Mouse (Mus musculus): ENCODE data around the gene Phf20. TPM values are rescaled to one million over a fixed set of nuclear protein-coding genes. Genes with fewer than 3 reads are reported as not detected.
"Not testable (repeated sequence)": the region's sequence is repeated elsewhere in the genome, so short reads cannot be mapped to it uniquely, and the experiment has no call there.

Phf20 gene
- 10 to 100 TPM; 39.1 to 41.4 TPM for total RNA-seq (2021)
- long read RNA-seq, experiment 1, full-length matches to known transcripts: 4 of 9 reads
- long read RNA-seq, experiment 1, partial matches to known transcripts: 2 of 9 reads
- long read RNA-seq, experiment 1, other reads (novel, unspliced or antisense): 3 of 9 reads
- long read RNA-seq, experiment 2, full-length matches to known transcripts: 7 of 19 reads
- long read RNA-seq, experiment 2, partial matches to known transcripts: 8 of 19 reads
- long read RNA-seq, experiment 2, other reads (novel, unspliced or antisense): 4 of 19 reads

- peak; percentile 99 for DNase-seq (ENCODE audit: low spot score in 2 of 2)
Observed at GRCm38 (mm10) chr2:156196302-156197128, at the start of gene Phf20. TSS of gene Phf20 (plus strand) at chr2:156196466.

- DNase-seq (ENCODE audit: low spot score in 2 of 2): no peak
Observed at GRCm38 (mm10) chr2:156147316-156147915, 48.9 kb upstream of the Phf20 start.

- DNase-seq (ENCODE audit: low spot score in 2 of 2): no peak
Observed at GRCm38 (mm10) chr2:156151538-156151937, 44.7 kb upstream of the Phf20 start.

GRCm38 (mm10) chr2:156165478-156165877 lies 30.8 kb upstream of the Phf20 start:
- DNase-seq (ENCODE audit: low spot score in 2 of 2): no peak

DNA sequence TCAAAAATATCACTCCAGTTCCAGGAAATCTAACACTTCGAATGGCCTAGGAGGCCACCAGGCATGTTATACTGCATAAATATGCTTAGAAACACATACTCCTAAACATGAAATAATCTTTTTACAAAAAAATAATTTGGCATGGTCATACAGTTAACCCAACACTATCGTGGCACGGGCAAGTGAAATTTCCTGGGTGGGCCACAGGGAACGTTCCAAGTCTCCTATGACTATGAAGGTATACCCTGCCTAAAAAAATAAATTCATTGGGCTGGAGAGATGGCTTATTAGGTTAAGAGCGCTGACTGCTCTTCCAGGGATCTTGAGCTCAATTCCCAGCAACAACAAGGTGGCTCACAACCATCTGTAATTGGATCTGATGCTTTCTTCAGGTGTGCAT lies 29.7 kb upstream of the Phf20 start:
- DNase-seq (ENCODE audit: low spot score in 2 of 2): no peak

DNA sequence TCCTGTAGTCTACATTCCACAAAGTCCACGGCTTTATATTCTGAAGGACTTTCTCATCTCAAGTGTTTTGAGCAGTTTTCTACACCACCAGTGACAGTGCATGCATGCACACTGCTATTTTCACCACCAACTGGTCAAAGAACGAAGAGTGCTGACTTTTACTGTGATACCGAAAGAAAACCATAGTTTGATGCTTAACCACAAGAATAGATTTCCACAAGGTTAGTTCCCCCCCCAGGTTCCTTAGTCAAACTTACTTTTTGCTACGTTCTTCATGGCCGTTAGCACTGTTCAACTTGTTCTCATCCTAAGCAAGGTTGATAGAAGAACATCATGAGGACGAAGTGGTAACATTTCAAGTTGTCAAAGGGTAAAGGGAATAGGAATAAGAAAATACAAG lies 19.2 kb upstream of the Phf20 start:
- no peak for DNase-seq (ENCODE audit: low spot score in 2 of 2)

- DNase-seq (ENCODE audit: low spot score in 2 of 2): no peak
Observed at GRCm38 (mm10) chr2:156177651-156178050, 18.6 kb upstream of the Phf20 start.

- peak; percentile 75 to 87 for DNase-seq (ENCODE audit: low spot score in 2 of 2)
Observed at GRCm38 (mm10) chr2:156179046-156179795, 17.0 kb upstream of the Phf20 start.

GRCm38 (mm10) chr2:156179796-156180093 lies 16.5 kb upstream of the Phf20 start:
- no peak for DNase-seq (ENCODE audit: low spot score in 2 of 2)

- peak; percentile 100 for DNase-seq (ENCODE audit: low spot score in 2 of 2)
Observed at GRCm38 (mm10) chr2:156180094-156180821, 16.0 kb upstream of the Phf20 start, which contains the start of gene Rbm39. TSS of gene Rbm39 (minus strand) at chr2:156180238.

GRCm38 (mm10) chr2:156180824-156181590 lies 15.3 kb upstream of the Phf20 start:
- DNase-seq (ENCODE audit: low spot score in 2 of 2): no peak

DNA sequence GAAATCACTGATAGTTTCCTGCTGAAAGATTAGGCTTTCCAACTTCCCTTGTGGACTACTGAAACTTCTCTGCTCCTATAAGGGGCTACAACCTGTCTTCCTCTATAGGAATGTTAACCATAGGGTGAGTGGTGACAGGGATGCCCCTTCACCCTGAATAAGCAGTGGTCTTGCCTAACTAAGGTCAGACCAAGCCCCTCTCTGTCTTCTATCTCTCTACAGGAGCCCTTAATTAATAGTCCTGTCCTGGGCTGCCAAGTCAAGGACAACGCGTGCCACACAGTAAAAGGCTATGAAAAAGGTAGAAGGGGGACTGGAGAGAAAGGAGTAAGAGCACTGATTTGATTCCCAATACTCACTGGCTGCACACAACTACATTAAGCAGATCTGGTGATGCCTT lies 14.7 kb upstream of the Phf20 start:
- DNase-seq (ENCODE audit: low spot score in 2 of 2): no peak

DNA sequence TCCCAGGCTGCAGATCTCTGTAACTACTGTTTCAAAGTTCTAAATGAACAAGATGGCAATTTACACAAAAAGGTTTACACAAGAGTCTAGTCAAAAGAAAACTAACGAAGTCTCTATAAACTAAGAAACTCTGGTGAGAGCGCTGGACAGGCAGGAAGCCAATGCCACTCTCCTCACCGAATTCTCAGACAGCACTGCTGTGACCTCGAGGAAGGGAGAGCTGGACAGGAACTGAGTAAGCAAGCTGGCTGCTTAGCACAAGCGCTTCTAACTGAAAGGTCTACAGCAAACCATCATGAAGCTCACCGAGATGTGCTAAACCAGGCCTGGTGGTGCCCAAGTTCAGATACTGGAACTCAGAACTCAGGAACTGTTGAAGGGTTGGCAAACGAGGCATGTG lies 7.0 kb upstream of the Phf20 start:
- not testable (repeated sequence) for DNase-seq (ENCODE audit: low spot score in 2 of 2)

- DNase-seq (ENCODE audit: low spot score in 2 of 2): no peak
Observed at GRCm38 (mm10) chr2:156190004-156190896, 6.0 kb upstream of the Phf20 start.

GRCm38 (mm10) chr2:156191540-156191939 lies 4.7 kb upstream of the Phf20 start:
- DNase-seq (ENCODE audit: low spot score in 2 of 2): no peak

DNA sequence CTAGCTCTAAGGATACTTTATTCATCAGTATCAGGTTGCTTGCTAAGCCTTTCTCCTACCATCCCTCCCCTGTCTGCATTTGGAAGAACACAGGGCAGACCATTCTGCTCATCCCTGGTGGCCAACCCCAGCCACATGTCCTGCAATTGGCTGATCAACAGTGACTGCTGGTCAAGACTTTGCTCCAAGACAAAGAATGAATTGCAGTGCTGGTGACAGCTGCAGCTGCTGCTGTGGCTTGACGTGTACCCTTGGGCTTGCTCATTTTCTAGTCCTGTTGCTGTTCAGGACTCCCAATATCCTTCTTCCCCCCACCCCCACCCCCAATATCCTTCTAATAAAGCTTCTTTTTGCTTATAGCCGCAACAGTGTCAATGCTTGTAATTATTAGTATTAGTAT lies 4.2 kb upstream of the Phf20 start:
- no peak for DNase-seq (ENCODE audit: low spot score in 2 of 2)

- DNase-seq (ENCODE audit: low spot score in 2 of 2): no peak
Observed at GRCm38 (mm10) chr2:156193066-156193862, 3.0 kb upstream of the Phf20 start.

DNA sequence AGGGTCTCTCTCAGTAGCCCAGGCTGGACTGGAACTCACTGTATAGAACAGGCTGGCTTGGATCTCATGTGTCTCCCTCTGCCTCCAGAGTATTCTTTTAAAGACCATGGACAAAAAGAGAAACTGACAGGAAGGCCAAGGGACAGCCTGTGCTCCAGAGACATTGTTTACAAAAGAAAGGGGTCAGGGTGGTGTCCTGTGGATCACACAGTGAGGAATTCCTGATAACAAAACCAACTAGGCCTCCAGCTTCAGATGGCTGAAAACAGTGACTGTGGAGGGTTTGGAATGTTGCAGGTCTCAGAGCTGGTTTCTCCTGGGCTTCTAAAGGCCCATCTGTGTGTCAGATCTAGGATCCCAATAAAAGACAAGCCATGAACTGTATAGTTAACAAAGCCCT lies 1.7 kb upstream of the Phf20 start:
- DNase-seq (ENCODE audit: low spot score in 2 of 2): no peak
